ENCODE assay signal across 8 mouse cellular contexts in genomic region chr9:107612191-107612944, GRCm38 (mm10). TPM values are rescaled to one million over a fixed set of nuclear protein-coding genes. Genes with fewer than 3 reads are reported as not detected.
A peak's percentile ranks its signal among the peaks of the same experiment; 100 is the strongest.
DNase-seq lines count a peak whose midpoint lies in the region; ATAC-seq and TF ChIP-seq lines count a peak whose summit lies in the region.

No protein-coding gene starts in this region.

- H3K79me3 ChIP-seq in C2C12 (ENCODE audit: low read depth): no peaks in the 10 kb centered on the region

- H3K27me3 ChIP-seq in C2C12 (ENCODE audit: control insufficient read depth, insufficient read depth, insufficient read length): no peaks in the 10 kb centered on the region
- H3K27me3 ChIP-seq in erythroblast, embryonic 14.5 days (ENCODE audit: control insufficient read depth): no peaks in the 10 kb centered on the region
- no peaks in the 10 kb centered on the region for H3K27me3 ChIP-seq in heart, embryonic 12.5 days (replicated peaks)
- no peaks in the 10 kb centered on the region for H3K27me3 ChIP-seq in kidney, postnatal 0 days (ENCODE audit: insufficient read depth, low read length)
- H3K27me3 ChIP-seq in liver, embryonic 12.5 days (replicated peaks): 0 out of 2 replicates have a peak, but pooled peaks cover 7% of the 10 kb centered on the region
- H3K27me3 ChIP-seq in stomach, embryonic 15.5 days (replicated peaks): no peaks in the 10 kb centered on the region

- peak overlapping the region; percentile 77 for H3K9ac ChIP-seq in heart, embryonic 12.5 days
- peak overlapping the region; percentile 50 for H3K9ac ChIP-seq in kidney, postnatal 0 days (ENCODE audit: low read depth, low read length)
- H3K9ac ChIP-seq in liver, embryonic 12.5 days: peak overlapping the region; percentile 78
- peak overlapping the region; percentile 12; the same call in 1 of the 2 replicates for H3K9ac ChIP-seq in stomach, embryonic 15.5 days

- peak overlapping the region; percentile 75 for H3K4me2 ChIP-seq in heart, embryonic 12.5 days
- peak overlapping the region; percentile 56 for H3K4me2 ChIP-seq in kidney, postnatal 0 days (ENCODE audit: low read length)
- H3K4me2 ChIP-seq in liver, embryonic 12.5 days: peak overlapping the region; percentile 94
- peak overlapping the region; percentile 89 for H3K4me2 ChIP-seq in stomach, embryonic 15.5 days

- H3ac ChIP-seq in C2C12 (ENCODE audit: control insufficient read depth, insufficient read length, low read depth): no peak overlapping the region

- WGBS in heart, embryonic 12.5 days: 5% methylated on average over 39 of the region's 48 CpGs
- WGBS in kidney, postnatal 0 days: 4% methylated on average over 42 of the region's 48 CpGs
- 4% methylated on average over 47 of the region's 48 CpGs for WGBS in liver, embryonic 12.5 days (ENCODE audit: insufficient replicate concordance)
- 5% methylated on average over 44 of the region's 48 CpGs for WGBS in stomach, embryonic 15.5 days

- no peak overlapping the region for H3K4me3 ChIP-seq in C2C12 (ENCODE audit: insufficient read depth, poor library complexity, severe bottlenecking)
- peak overlapping the region; percentile 65 for H3K4me3 ChIP-seq in erythroblast, embryonic 14.5 days (replicated peaks)
- peak overlapping the region; percentile 45 for H3K4me3 ChIP-seq in heart, embryonic 12.5 days
- H3K4me3 ChIP-seq in kidney, postnatal 0 days (replicated peaks; ENCODE audit: low read depth, low read length): 0 out of 2 replicates have a peak overlapping the region, but pooled peaks have one; percentile 5
- peak overlapping the region; percentile 62 for H3K4me3 ChIP-seq in liver, embryonic 12.5 days
- peak overlapping the region; percentile 40 for H3K4me3 ChIP-seq in stomach, embryonic 15.5 days (replicated peaks)

- H3K36me3 ChIP-seq in C2C12 (ENCODE audit: control insufficient read depth, insufficient read depth): peaks cover 36% of the 10 kb centered on the region
- H3K36me3 ChIP-seq in erythroblast, embryonic 14.5 days (ENCODE audit: control insufficient read depth): peaks cover 35% of the 10 kb centered on the region
- H3K36me3 ChIP-seq in heart, embryonic 12.5 days: peaks cover 36% of the 10 kb centered on the region
- H3K36me3 ChIP-seq in kidney, postnatal 0 days (ENCODE audit: insufficient read depth, low read length): peaks cover 34% of the 10 kb centered on the region
- peaks cover 37% of the 10 kb centered on the region for H3K36me3 ChIP-seq in liver, embryonic 12.5 days
- H3K36me3 ChIP-seq in stomach, embryonic 15.5 days: peaks cover 28% of the 10 kb centered on the region

- no peaks in the 10 kb centered on the region for H3K9me3 ChIP-seq in erythroblast, embryonic 14.5 days (ENCODE audit: control insufficient read depth, low read length)
- H3K9me3 ChIP-seq in heart, embryonic 12.5 days (replicated peaks): no peaks in the 10 kb centered on the region
- H3K9me3 ChIP-seq in kidney, postnatal 0 days (replicated peaks; ENCODE audit: low read length): no peaks in the 10 kb centered on the region
- H3K9me3 ChIP-seq in liver, embryonic 12.5 days (replicated peaks): no peaks in the 10 kb centered on the region
- H3K9me3 ChIP-seq in stomach, embryonic 15.5 days: no peaks in the 10 kb centered on the region

- TF ChIP-seq POLR2A in brain, embryonic 14.5 days (IDR thresholded peaks at IDR 0.05; ENCODE audit: borderline replicate concordance, extremely low read depth, insufficient read depth, insufficient read length, poor library complexity, severe bottlenecking): peak; percentile 58; the same call in 1 of the 2 replicates

- TF ChIP-seq CTCF in C2C12 (IDR thresholded peaks at IDR 0.05; ENCODE audit: control insufficient read depth, insufficient read depth, insufficient read length): peak; percentile 99
- TF ChIP-seq CTCF in brain, embryonic 14.5 days (IDR thresholded peaks at IDR 0.05; ENCODE audit: borderline replicate concordance, extremely low read depth, insufficient read depth, insufficient read length): peak; percentile 97
- TF ChIP-seq CTCF in kidney, postnatal 0 days (IDR thresholded peaks at IDR 0.05; ENCODE audit: low read depth): peak; percentile 99

- no peaks in the 10 kb centered on the region for H3K79me2 ChIP-seq in C2C12 (ENCODE audit: control insufficient read depth, insufficient read depth)

- H3K4me1 ChIP-seq in erythroblast, embryonic 14.5 days (ENCODE audit: control insufficient read depth): peaks cover 37% of the 10 kb centered on the region
- H3K4me1 ChIP-seq in heart, embryonic 12.5 days (replicated peaks): peaks cover 69% of the 10 kb centered on the region
- peaks cover 27% of the 10 kb centered on the region for H3K4me1 ChIP-seq in kidney, postnatal 0 days (replicated peaks; ENCODE audit: insufficient read depth, low read length)
- peaks cover 44% of the 10 kb centered on the region for H3K4me1 ChIP-seq in liver, embryonic 12.5 days
- peaks cover 40% of the 10 kb centered on the region for H3K4me1 ChIP-seq in stomach, embryonic 15.5 days

- H3K27ac ChIP-seq in heart, embryonic 12.5 days (ENCODE audit: poor library complexity, severe bottlenecking): peak overlapping the region; percentile 91
- peak overlapping the region; percentile 85 for H3K27ac ChIP-seq in kidney, postnatal 0 days
- peak overlapping the region; percentile 80 for H3K27ac ChIP-seq in liver, embryonic 12.5 days
- H3K27ac ChIP-seq in stomach, embryonic 15.5 days: peak overlapping the region; percentile 90

- ATAC-seq in heart, embryonic 12.5 days (ENCODE audit: insufficient number of reproducible peaks, low FRiP score): peak; percentile 92
- peak; percentile 89 for ATAC-seq in kidney, postnatal 0 days (replicated peaks; ENCODE audit: low FRiP score, low read depth)
- peak; percentile 91 for ATAC-seq in liver, embryonic 12.5 days
- ATAC-seq in stomach, embryonic 15.5 days (ENCODE audit: insufficient read depth, low FRiP score, low read depth): peak; percentile 92

- peak; percentile 99 for DNase-seq in brain, embryonic 14.5 days (ENCODE audit: low read depth)
- peak; percentile 98 for DNase-seq in kidney, postnatal 0 days (ENCODE audit: low spot score)
- DNase-seq in natural killer cell, adult 2 months (ENCODE audit: low spot score in 2 of 2): peak; percentile 94 to 96

TF ChIP-seq in C2C12, 6 proteins besides CTCF, POLR2A, EP300 and RAD21:
- TF ChIP-seq FOSL1 (IDR thresholded peaks at IDR 0.05; ENCODE audit: insufficient read depth, low read length, poor library complexity, severe bottlenecking) (no peak), MYOD1 (IDR thresholded peaks at IDR 0.05; ENCODE audit: control insufficient read depth, insufficient read length, low read depth) (peak; percentile 62), CEBPB (IDR thresholded peaks at IDR 0.05; ENCODE audit: low read depth) (no peak), USF1 (IDR thresholded peaks at IDR 0.05; ENCODE audit: low read depth) (peak; percentile 25), MAX (IDR thresholded peaks at IDR 0.05) (peak; percentile 33), MYOG (IDR thresholded peaks at IDR 0.05; ENCODE audit: control insufficient read depth, extremely low read depth, insufficient read length) (no peak)

RNA-seq across cellular contexts. Expression of gene Sema3b, which starts 3.3 kb away (rescaled TPM):
- polyA plus RNA-seq in C2C12 (2012; fragmentation: generic; extraction: Trizol): 13.7 TPM
- 3.9 and 6.7 TPM in 2 replicates for polyA plus RNA-seq in brain, embryonic 14.5 days (2012; rRNA removed)
- not detected in 2 replicates for polyA plus RNA-seq in erythroblast, embryonic 14.5 days (2012)
- polyA plus RNA-seq in heart, embryonic 12.5 days (2016; fragmentation: Nextera tagmentation; extraction: Ambion mirVana): 10.7 and 11.2 TPM in 2 replicates
- polyA plus RNA-seq in kidney, postnatal 0 days (2015; fragmentation: Nextera tagmentation; extraction: Ambion mirVana): 30.5 and 33.3 TPM in 2 replicates
- 0.35 and 0.52 TPM in 2 replicates for polyA plus RNA-seq in liver, embryonic 12.5 days (2016; fragmentation: Nextera tagmentation; extraction: Ambion mirVana)
- 13.2 and 16.5 TPM in 2 replicates for polyA plus RNA-seq in stomach, embryonic 15.5 days (2015; fragmentation: Nextera tagmentation; extraction: Ambion mirVana)

RNA-seq across cellular contexts. Expression of gene Gnai2, which starts 22.8 kb away (rescaled TPM):
- 449 TPM for polyA plus RNA-seq in C2C12 (2012; fragmentation: generic; extraction: Trizol)
- 488 and 561 TPM in 2 replicates for polyA plus RNA-seq in brain, embryonic 14.5 days (2012; rRNA removed)
- 75.1 and 87.2 TPM in 2 replicates for polyA plus RNA-seq in erythroblast, embryonic 14.5 days (2012)
- polyA plus RNA-seq in heart, embryonic 12.5 days (2016; fragmentation: Nextera tagmentation; extraction: Ambion mirVana): 404 and 442 TPM in 2 replicates
- polyA plus RNA-seq in kidney, postnatal 0 days (2015; fragmentation: Nextera tagmentation; extraction: Ambion mirVana): 351 and 359 TPM in 2 replicates
- polyA plus RNA-seq in liver, embryonic 12.5 days (2016; fragmentation: Nextera tagmentation; extraction: Ambion mirVana): 206 and 210 TPM in 2 replicates
- polyA plus RNA-seq in stomach, embryonic 15.5 days (2015; fragmentation: Nextera tagmentation; extraction: Ambion mirVana): 355 and 371 TPM in 2 replicates

RNA-seq across cellular contexts. Expression of gene Ifrd2, which starts 24.9 kb away (rescaled TPM):
- 71.7 TPM for polyA plus RNA-seq in C2C12 (2012; fragmentation: generic; extraction: Trizol)
- polyA plus RNA-seq in brain, embryonic 14.5 days (2012; rRNA removed): 21.4 and 29.6 TPM in 2 replicates
- 79.9 and 91.3 TPM in 2 replicates for polyA plus RNA-seq in erythroblast, embryonic 14.5 days (2012)
- 34.0 and 35.5 TPM in 2 replicates for polyA plus RNA-seq in heart, embryonic 12.5 days (2016; fragmentation: Nextera tagmentation; extraction: Ambion mirVana)
- polyA plus RNA-seq in kidney, postnatal 0 days (2015; fragmentation: Nextera tagmentation; extraction: Ambion mirVana): 28.9 and 29.9 TPM in 2 replicates
- polyA plus RNA-seq in liver, embryonic 12.5 days (2016; fragmentation: Nextera tagmentation; extraction: Ambion mirVana): 171 TPM in 2 replicates
- polyA plus RNA-seq in stomach, embryonic 15.5 days (2015; fragmentation: Nextera tagmentation; extraction: Ambion mirVana): 65.1 and 68.2 TPM in 2 replicates

RNA-seq across cellular contexts. Expression of gene Hyal3, which starts 31.8 kb away (rescaled TPM):
- 0.28 TPM for polyA plus RNA-seq in C2C12 (2012; fragmentation: generic; extraction: Trizol)
- polyA plus RNA-seq in brain, embryonic 14.5 days (2012; rRNA removed): 1.2 and 1.6 TPM in 2 replicates
- 0.34 TPM in 1 of 2 replicates, not detected in the other for polyA plus RNA-seq in erythroblast, embryonic 14.5 days (2012)
- 0.49 and 0.64 TPM in 2 replicates for polyA plus RNA-seq in heart, embryonic 12.5 days (2016; fragmentation: Nextera tagmentation; extraction: Ambion mirVana)
- polyA plus RNA-seq in kidney, postnatal 0 days (2015; fragmentation: Nextera tagmentation; extraction: Ambion mirVana): 1.3 and 2.0 TPM in 2 replicates
- 0.99 and 1.2 TPM in 2 replicates for polyA plus RNA-seq in liver, embryonic 12.5 days (2016; fragmentation: Nextera tagmentation; extraction: Ambion mirVana)
- 1.1 and 1.7 TPM in 2 replicates for polyA plus RNA-seq in stomach, embryonic 15.5 days (2015; fragmentation: Nextera tagmentation; extraction: Ambion mirVana)

RNA-seq across cellular contexts. Expression of gene Naa80, which starts 33.7 kb away (rescaled TPM):
- 8.2 TPM for polyA plus RNA-seq in C2C12 (2012; fragmentation: generic; extraction: Trizol)
- polyA plus RNA-seq in brain, embryonic 14.5 days (2012; rRNA removed): 28.8 and 32.4 TPM in 2 replicates
- polyA plus RNA-seq in erythroblast, embryonic 14.5 days (2012): 10.1 and 11.4 TPM in 2 replicates
- 10.2 and 12.6 TPM in 2 replicates for polyA plus RNA-seq in heart, embryonic 12.5 days (2016; fragmentation: Nextera tagmentation; extraction: Ambion mirVana)
- polyA plus RNA-seq in kidney, postnatal 0 days (2015; fragmentation: Nextera tagmentation; extraction: Ambion mirVana): 20.3 and 22.3 TPM in 2 replicates
- polyA plus RNA-seq in liver, embryonic 12.5 days (2016; fragmentation: Nextera tagmentation; extraction: Ambion mirVana): 12.5 and 12.9 TPM in 2 replicates
- polyA plus RNA-seq in stomach, embryonic 15.5 days (2015; fragmentation: Nextera tagmentation; extraction: Ambion mirVana): 16.1 and 18.6 TPM in 2 replicates

Comparison
In these comparisons a context has a peak if more than half of its experiments do, and no peak if none do; other contexts are left out.
1. H3K9ac ChIP-seq: peak in every context shown above with its lines; median percentile 78 in liver, embryonic 12.5 days; 77 in heart, embryonic 12.5 days; 50 in kidney, postnatal 0 days; 12 in stomach, embryonic 15.5 days.